Mouse (Mus musculus): Measurements from ENCODE around the gene Camk1. TPM values are rescaled to one million over a fixed set of nuclear protein-coding genes. Genes with fewer than 3 reads are reported as not detected.
"Not testable (repeated sequence)": the region's sequence is repeated elsewhere in the genome, so short reads cannot be mapped to it uniquely, and the experiment has no call there.

The Camk1 gene
- polyA plus RNA-seq, 1 experiment, result 19.2 TPM

DNA sequence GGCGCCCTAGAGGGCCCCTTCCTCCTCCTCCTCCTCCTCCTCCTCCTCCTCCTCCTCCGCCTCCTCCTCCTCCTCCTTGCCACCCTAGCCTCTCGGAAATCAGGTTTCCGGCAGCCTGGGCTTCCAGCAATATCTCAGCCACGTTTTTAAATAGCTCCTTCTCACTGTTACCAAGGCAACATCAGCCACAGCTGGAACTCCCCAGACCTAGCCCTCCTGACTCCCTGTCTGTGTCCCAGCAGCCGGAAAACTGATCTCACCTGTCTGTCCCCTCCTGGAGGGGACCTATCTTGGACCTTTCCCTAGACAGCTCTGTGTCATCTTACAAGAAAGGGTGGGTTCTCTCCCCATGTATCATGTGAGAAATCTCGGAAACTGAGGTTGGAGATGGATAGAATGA lies 1.5 kb downstream of the Camk1 start:
- Histone ChIP-seq H3K27ac (ENCODE audit: insufficient read depth, low read depth, low read length) (no peak overlapping the region), H3K4me3 (ENCODE audit: low read depth, low read length) (peak overlapping the region; percentile 26; the same call in 1 of the 2 replicates), H3K36me3 (ENCODE audit: control insufficient read depth, insufficient read depth, low read length) (peaks cover 3% of the 10 kb centered on the region; the same call in 1 of the 2 replicates), H3K27me3 (ENCODE audit: control insufficient read depth, insufficient read depth, low read length) (no peaks in the 10 kb centered on the region), H3K4me1 (ENCODE audit: control insufficient read depth, insufficient read depth, insufficient read length, low read length) (peaks cover 5% of the 10 kb centered on the region)
- TF ChIP-seq POLR2A (IDR thresholded peaks at IDR 0.05; ENCODE audit: low read depth, low read length) (no peak), CTCF (IDR thresholded peaks at IDR 0.05; ENCODE audit: extremely low read depth, insufficient read length, insufficient replicate concordance, low read depth, low read length) (no peak)
- 57% methylated on average over 4 of the region's 7 CpGs for WGBS

- Histone ChIP-seq H3K27me3 (ENCODE audit: control insufficient read depth, insufficient read depth, low read length) (no peaks in the 10 kb centered on the region), H3K27ac (ENCODE audit: insufficient read depth, low read depth, low read length) (no peak overlapping the region), H3K4me3 (ENCODE audit: low read depth, low read length) (0 out of 2 replicates have a peak overlapping the region, but pooled peaks have one; percentile 1), H3K4me1 (ENCODE audit: control insufficient read depth, insufficient read depth, insufficient read length, low read length) (peaks cover 5% of the 10 kb centered on the region), H3K36me3 (ENCODE audit: control insufficient read depth, insufficient read depth, low read length) (peaks cover 3% of the 10 kb centered on the region; the same call in 1 of the 2 replicates)
- no peak for TF ChIP-seq CTCF (IDR thresholded peaks at IDR 0.05; ENCODE audit: extremely low read depth, insufficient read length, insufficient replicate concordance, low read depth, low read length)
- TF ChIP-seq POLR2A (IDR thresholded peaks at IDR 0.05; ENCODE audit: low read depth, low read length), result no peak
- 84% methylated on average over 6 of the region's 6 CpGs for WGBS
These were observed 2.2 kb downstream of the Camk1 start for GRCm38 (mm10) chr6:113341574-113341973.

DNA sequence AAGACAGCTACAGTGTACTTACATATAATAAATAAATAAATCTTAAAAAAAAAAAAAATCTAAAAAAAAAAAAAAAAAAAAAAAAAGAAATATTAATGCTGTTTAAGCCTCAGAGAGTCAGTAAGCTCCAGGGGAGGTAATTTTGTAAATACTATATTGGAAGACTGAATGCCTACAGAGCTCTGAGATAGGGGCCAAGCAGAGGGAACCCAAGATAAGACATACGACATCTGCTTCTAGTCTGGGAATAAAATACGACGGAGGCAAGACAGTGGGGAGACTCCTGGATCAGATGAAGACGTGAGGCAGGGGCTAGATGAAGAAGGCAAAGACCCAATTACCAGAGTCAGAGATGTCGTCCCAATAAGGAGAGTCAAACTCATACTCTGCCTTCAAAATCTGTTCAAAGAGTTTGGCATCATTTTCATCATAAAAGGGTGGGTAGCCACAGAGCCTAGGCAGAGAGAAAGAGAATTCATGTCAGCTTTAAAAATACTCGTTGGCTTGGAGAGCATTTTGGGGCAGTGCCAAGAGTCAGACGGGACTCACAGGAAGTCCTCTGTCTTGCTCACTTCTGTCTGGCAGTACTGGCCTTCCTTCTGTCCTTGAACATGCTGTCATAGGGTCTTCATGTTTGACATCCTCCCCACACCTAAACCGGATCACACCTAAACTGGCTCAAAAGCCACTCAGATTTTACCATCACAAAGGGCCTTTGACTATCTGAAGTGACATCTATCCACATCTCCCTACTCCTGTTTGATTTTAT lies 6.7 kb downstream of the Camk1 start:
- TF ChIP-seq CTCF (IDR thresholded peaks at IDR 0.05; ENCODE audit: extremely low read depth, insufficient read length, insufficient replicate concordance, low read depth, low read length) (no peak), POLR2A (IDR thresholded peaks at IDR 0.05; ENCODE audit: low read depth, low read length) (no peak)
- WGBS, result 55% methylated on average over 8 of the region's 8 CpGs
- H3K27me3 ChIP-seq (ENCODE audit: control insufficient read depth, insufficient read depth, low read length), result no peaks in the 10 kb centered on the region

GRCm38 (mm10) chr6:113334216-113334615 lies 9.6 kb downstream of the Camk1 start:
- Histone ChIP-seq H3K27ac (ENCODE audit: insufficient read depth, low read depth, low read length) (no peak overlapping the region), H3K4me1 (ENCODE audit: control insufficient read depth, insufficient read depth, insufficient read length, low read length) (peaks cover 13% of the 10 kb centered on the region), H3K27me3 (ENCODE audit: control insufficient read depth, insufficient read depth, low read length) (no peaks in the 10 kb centered on the region), H3K4me3 (ENCODE audit: low read depth, low read length) (no peak overlapping the region), H3K36me3 (ENCODE audit: control insufficient read depth, insufficient read depth, low read length) (peaks cover 25% of the 10 kb centered on the region)
- TF ChIP-seq POLR2A (IDR thresholded peaks at IDR 0.05; ENCODE audit: low read depth, low read length) (no peak), CTCF (IDR thresholded peaks at IDR 0.05; ENCODE audit: extremely low read depth, insufficient read length, insufficient replicate concordance, low read depth, low read length) (no peak)
- 60% methylated on average over 6 of the region's 6 CpGs for WGBS

More for the DNA sequence above, 6.7 kb downstream of the Camk1 start:
- Histone ChIP-seq H3K36me3 (ENCODE audit: control insufficient read depth, insufficient read depth, low read length) (peaks cover 21% of the 10 kb centered on the region), H3K27ac (ENCODE audit: insufficient read depth, low read depth, low read length) (no peak overlapping the region), H3K4me1 (ENCODE audit: control insufficient read depth, insufficient read depth, insufficient read length, low read length) (peaks cover 9% of the 10 kb centered on the region), H3K4me3 (ENCODE audit: low read depth, low read length) (no peak overlapping the region)

- Histone ChIP-seq H3K27me3 (ENCODE audit: control insufficient read depth, insufficient read depth, low read length) (no peaks in the 10 kb centered on the region), H3K36me3 (ENCODE audit: control insufficient read depth, insufficient read depth, low read length) (peaks cover 25% of the 10 kb centered on the region), H3K27ac (ENCODE audit: insufficient read depth, low read depth, low read length) (peak overlapping the region; percentile 74), H3K4me1 (ENCODE audit: control insufficient read depth, insufficient read depth, insufficient read length, low read length) (peaks cover 13% of the 10 kb centered on the region), H3K4me3 (ENCODE audit: low read depth, low read length) (peak overlapping the region; percentile 11; the same call in 1 of the 2 replicates)
- TF ChIP-seq CTCF (IDR thresholded peaks at IDR 0.05; ENCODE audit: extremely low read depth, insufficient read length, insufficient replicate concordance, low read depth, low read length) (no peak), POLR2A (IDR thresholded peaks at IDR 0.05; ENCODE audit: low read depth, low read length) (no peak)
- WGBS, result 35% methylated on average over 14 of the region's 14 CpGs
These were observed 10.4 kb downstream of the Camk1 start for GRCm38 (mm10) chr6:113333137-113333950.

DNA sequence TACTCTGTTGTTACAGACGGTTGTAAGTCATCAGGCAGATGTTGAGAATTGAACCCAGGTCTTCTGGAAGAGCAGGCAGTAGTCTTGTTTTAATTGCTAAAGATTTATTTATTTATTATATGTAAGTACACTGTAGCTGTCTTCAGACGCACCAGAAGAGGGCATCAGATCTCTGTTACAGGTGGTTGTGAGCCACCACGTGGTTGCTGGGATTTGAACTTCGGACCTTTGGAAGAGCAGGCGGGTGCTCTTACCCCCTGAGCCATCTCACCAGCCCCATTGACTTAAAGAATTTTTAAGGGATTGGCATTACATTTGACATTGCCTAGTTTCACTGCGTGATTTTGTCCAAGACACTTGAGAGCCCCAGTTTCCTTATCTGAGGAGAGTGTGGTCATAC lies 11.1 kb downstream of the Camk1 start:
- WGBS, result 20% methylated on average over 6 of the region's 6 CpGs
- Histone ChIP-seq H3K4me1 (ENCODE audit: control insufficient read depth, insufficient read depth, insufficient read length, low read length) (peaks cover 13% of the 10 kb centered on the region), H3K27ac (ENCODE audit: insufficient read depth, low read depth, low read length) (peak overlapping the region; percentile 74), H3K36me3 (ENCODE audit: control insufficient read depth, insufficient read depth, low read length) (peaks cover 24% of the 10 kb centered on the region)
- not testable (repeated sequence) for H3K4me3 ChIP-seq (ENCODE audit: low read depth, low read length); H3K27me3 ChIP-seq (ENCODE audit: control insufficient read depth, insufficient read depth, low read length)

- H3K36me3 ChIP-seq (ENCODE audit: control insufficient read depth, insufficient read depth, low read length), result peaks cover 23% of the 10 kb centered on the region
- WGBS, result 93% methylated on average over 11 of the region's 11 CpGs
These were observed 12.1 kb downstream of the Camk1 start for GRCm38 (mm10) chr6:113331721-113332120.

More at GRCm38 (mm10) chr6:113331721-113332120, 12.1 kb downstream of the Camk1 start:
- H3K4me1 ChIP-seq (ENCODE audit: control insufficient read depth, insufficient read depth, insufficient read length, low read length), result peaks cover 16% of the 10 kb centered on the region
- no peak overlapping the region for H3K27ac ChIP-seq (ENCODE audit: insufficient read depth, low read depth, low read length)
- no peaks in the 10 kb centered on the region for H3K27me3 ChIP-seq (ENCODE audit: control insufficient read depth, insufficient read depth, low read length)
- no peak overlapping the region for H3K4me3 ChIP-seq (ENCODE audit: low read depth, low read length)
- TF ChIP-seq POLR2A (IDR thresholded peaks at IDR 0.05; ENCODE audit: low read depth, low read length) (no peak), CTCF (IDR thresholded peaks at IDR 0.05; ENCODE audit: extremely low read depth, insufficient read length, insufficient replicate concordance, low read depth, low read length) (no peak)

All from small intestine, adult 2 months (tissue).